Mouse (Mus musculus): ENCODE data around the gene Hexb.

Hexb gene

DNA sequence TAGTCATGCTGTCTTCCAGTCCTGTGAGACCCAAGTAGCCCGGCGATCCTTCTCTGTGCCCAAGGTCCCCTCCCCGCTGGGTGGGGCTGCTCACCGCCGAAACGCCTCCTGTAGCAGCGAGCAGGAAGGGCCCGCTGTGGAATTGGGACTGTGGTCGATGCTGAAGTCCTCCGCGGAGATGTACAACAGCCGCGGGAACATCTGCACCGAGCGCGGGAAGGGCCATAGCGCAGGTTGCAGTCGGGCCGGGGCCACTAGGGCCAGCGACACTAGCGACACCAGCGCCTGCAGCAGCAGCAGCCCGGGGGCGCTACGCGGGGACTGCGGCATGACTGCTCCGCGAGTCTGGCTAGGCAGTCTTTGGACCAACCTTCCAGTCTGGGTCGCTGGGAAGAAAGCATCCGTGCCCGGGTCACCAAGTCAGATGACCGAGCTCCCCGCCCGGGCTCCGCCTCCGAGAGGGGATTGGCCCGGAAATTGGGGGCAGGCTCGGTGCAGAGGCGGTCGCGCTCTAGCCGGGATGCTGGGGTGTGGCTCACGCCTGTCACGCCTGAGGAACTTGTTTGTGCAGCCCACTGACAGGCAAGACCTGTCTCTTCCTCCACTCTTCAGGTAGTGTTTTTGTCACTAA lies at the start of gene Hexb:
Gene Hexb (minus strand): TSS at position 426 of the 631 bp plus-strand sequence.
- peak; percentile 94 for ATAC-seq (ENCODE audit: insufficient number of reproducible peaks, low FRiP score, low TSS enrichment)

DNA sequence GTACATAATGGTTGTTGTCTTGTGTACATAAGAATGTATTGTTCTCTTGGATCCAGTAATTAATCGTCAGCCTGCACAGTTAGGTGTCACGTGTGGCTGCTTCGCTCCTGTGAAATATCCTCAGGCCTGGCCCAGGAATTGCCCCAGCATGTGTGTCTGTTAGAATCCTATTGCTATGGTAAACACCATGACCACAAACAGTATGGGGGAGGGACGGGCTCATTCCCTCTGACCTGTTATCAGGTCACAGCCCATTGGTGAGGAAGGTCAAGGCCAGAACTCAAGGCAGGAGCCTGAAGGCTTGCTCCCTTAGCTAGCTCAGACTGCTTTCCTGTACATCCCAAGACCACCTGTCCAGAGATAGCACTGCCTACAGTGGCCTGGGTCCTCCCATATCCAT lies 49.6 kb upstream of the Hexb start:
- no peak for ATAC-seq (ENCODE audit: insufficient number of reproducible peaks, low FRiP score, low TSS enrichment)

DNA sequence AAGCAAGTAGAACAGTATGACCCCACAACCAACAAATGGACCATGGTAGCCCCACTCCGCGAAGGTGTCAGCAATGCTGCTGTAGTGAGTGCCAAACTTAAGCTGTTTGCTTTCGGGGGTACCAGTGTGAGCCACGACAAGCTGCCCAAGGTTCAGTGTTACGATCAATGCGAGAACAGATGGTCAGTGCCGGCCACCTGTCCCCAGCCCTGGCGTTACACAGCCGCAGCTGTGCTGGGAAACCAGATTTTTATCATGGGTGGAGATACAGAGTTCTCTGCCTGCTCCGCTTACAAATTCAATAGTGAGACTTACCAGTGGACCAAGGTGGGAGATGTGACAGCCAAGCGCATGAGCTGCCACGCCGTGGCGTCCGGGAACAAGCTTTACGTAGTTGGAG lies 48.1 kb upstream of the Hexb start:
- ATAC-seq (ENCODE audit: insufficient number of reproducible peaks, low FRiP score, low TSS enrichment) = no peak

DNA sequence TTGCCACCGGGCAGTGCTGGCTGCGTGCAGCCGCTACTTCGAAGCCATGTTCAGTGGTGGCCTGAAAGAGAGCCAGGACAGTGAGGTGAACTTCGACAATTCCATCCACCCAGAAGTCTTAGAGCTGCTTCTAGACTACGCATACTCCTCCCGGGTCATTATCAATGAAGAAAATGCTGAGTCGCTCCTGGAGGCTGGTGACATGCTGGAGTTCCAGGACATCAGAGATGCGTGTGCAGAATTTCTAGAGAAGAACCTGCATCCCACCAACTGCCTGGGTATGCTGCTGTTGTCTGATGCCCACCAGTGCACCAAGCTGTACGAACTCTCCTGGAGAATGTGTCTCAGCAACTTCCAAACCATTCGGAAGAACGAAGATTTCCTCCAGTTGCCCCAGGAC lies 47.0 kb upstream of the Hexb start:
- ATAC-seq (ENCODE audit: insufficient number of reproducible peaks, low FRiP score, low TSS enrichment) = no peak

DNA sequence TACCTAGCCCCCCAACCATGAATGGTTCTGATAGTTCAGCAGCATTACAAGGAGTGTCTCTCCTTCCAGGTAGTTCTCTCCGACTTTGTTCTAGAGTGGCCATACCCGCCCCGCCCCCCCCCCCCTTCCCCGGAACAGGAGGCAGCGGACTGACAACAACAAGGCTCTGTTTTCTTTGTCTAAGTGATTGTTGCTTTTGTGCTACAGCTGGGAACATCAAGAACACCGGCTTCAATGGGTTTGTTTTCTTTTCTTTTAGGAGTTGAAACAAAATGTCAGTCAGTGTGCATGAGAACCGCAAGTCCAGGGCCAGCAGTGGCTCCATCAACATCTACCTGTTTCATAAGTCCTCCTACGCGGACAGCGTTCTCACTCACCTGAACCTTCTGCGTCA lies 46.6 kb upstream of the Hexb start:
- ATAC-seq (ENCODE audit: insufficient number of reproducible peaks, low FRiP score, low TSS enrichment) = no peak

DNA sequence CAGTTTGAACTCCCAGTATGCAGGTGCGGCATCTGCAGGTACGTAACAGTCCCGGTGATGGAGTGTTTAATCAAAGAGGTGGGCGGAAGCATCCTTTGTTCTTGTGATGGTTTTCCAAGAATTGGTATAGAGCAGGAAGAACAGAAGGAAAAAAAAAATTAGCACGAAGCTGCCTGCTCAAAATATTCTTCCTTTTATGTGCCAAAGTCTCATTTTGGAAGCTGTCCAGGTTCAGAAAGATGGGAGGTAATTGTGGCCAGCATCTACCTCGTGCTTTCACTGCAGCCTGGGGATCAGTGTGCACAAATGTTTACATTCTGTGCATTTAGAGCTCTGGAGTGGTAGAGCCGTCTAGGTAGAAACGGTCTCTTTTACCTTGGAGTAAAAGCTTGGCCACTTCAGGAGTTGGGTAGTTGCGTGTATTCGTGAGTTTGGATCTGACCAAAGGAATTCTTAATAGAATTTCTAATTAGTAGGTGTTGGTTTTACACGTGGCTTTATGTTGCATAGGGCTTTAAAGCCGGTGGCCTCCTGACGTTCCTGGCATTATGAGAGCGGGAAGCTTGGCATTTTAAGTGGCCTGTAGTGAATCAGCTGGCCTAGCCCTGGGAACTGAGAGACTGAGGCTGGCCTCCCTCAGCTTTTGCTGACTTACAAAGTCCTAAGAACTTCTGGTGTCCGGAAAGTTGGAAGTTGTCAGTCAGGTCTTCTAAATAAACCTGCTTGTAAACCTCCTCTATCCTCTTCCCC lies 46.0 kb upstream of the Hexb start:
- no peak for ATAC-seq (ENCODE audit: insufficient number of reproducible peaks, low FRiP score, low TSS enrichment)

DNA sequence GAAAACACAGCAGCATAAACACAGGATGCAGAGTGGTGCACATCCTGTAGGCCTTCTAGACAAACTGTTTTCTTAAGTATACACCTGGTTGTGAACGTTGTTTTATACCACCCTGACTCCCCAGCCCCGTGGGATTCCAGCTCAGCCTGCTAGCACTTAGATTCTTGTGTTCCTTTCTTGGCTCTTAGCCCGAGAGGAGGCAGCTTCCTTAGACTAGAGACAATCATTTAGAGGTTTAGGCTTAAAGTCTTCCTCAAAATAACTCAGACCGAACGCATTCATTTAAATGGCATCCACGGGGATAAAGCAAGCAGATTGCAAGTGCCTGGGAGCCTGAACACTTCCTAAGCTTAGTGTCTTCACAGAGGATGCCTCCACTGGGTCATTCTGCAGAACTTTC lies 44.6 kb upstream of the Hexb start:
- ATAC-seq (ENCODE audit: insufficient number of reproducible peaks, low FRiP score, low TSS enrichment) = no peak

DNA sequence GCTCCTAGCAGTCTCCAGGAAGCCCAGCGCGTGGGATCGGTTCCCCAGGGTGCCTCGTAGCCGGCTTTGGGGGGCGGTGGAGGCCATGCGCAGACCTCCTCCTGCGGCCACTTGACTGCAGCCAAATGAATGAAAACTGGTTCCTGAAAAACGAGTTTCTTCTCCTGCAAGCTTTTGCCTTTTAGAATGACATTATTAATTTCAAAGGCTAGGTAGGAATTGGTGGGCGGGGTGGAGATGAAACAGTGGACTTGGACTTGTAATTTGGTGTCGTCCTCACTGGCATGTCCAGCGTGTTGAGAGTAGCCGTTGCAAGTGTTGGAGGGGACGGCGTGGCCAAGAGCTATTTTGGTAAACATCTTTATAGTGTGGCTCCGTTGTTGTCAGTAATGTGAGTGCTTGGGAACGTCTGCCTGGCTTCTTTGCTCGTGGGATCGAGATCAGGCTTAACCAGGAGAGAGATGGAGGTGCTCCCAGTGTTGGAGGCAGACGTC lies 43.7 kb upstream of the Hexb start:
- ATAC-seq (ENCODE audit: insufficient number of reproducible peaks, low FRiP score, low TSS enrichment) = no peak

DNA sequence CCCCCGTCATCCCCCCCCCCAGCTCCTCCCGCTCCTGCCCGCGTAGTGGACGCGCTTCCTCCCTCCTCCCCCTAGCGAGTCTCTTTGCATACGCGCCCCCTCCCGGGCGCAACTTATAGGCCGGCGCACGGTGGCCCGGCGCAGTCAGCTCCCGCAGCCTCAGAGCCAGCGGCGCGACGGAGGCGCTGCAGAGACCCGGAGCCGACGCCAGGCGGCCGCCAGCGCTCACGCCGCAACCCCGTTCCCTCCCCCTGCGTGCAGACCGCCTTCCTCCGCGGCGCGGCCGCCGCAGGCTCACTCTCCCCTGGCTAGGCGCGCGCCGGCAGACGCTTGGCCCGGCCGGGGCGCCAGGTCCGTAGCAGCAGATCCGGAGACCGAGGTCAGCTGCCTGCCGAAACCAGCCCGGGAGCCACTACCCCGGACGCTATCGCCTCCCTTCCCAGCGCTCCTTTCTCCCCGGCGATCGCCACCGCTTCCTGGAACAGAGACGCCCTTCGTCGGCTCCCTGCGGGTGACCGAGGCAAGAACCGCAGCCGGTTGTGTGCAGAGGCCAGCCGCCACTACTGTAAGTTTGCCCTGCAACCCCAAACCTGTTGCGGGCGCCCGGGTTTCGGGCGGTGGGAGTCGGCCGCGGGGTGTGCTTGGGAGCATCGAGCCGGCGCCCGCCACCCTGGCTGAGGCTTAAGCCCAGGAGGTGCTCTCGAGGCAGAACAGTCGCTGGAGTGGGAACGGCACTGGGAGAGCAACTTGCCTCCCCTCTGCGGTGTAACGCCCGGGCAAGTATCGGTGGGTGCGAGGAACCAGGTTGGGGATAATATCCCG lies 43.0 kb upstream of the Hexb start, which contains the start of gene Enc1:
Gene Enc1 (plus strand): TSS at position 141 of the 822 bp plus-strand sequence.
- ATAC-seq (ENCODE audit: insufficient number of reproducible peaks, low FRiP score, low TSS enrichment) = peak; percentile 71

DNA sequence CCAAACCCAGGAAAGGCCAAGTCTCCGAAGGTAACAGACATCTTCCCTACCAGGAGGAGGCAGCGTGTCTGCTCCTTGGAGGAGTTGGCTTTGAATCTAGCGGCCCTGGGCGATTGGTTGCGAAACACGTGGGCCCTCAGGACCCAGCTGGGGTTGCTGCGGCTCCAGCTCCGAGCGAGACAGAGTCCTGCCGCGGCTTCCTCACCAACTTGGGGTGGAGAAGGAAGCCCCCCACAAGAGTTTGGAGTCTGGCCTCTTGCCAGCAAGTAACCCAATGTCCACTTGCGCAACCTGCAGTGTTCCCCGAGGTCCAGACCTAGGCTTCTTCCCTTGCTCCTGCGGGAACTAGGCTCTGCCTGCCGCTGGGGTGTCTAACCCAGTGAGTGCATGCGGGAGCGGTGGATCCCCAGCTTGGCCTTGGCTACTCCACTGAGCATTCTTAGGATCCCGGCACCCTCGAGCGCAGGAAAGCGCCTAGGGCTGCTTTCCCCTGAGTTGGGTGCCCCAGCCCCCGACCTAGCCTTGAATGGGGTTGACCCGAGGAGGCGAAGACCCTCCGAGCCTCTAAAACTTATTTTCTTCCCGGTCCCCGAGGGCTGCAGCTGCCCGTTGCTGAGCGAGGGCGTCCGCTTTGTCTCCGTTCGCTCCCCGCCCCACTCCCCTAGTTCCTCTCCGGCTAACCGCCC lies 42.3 kb upstream of the Hexb start:
- ATAC-seq (ENCODE audit: insufficient number of reproducible peaks, low FRiP score, low TSS enrichment) = peak; percentile 33; the same call in 1 of the 2 replicates

DNA sequence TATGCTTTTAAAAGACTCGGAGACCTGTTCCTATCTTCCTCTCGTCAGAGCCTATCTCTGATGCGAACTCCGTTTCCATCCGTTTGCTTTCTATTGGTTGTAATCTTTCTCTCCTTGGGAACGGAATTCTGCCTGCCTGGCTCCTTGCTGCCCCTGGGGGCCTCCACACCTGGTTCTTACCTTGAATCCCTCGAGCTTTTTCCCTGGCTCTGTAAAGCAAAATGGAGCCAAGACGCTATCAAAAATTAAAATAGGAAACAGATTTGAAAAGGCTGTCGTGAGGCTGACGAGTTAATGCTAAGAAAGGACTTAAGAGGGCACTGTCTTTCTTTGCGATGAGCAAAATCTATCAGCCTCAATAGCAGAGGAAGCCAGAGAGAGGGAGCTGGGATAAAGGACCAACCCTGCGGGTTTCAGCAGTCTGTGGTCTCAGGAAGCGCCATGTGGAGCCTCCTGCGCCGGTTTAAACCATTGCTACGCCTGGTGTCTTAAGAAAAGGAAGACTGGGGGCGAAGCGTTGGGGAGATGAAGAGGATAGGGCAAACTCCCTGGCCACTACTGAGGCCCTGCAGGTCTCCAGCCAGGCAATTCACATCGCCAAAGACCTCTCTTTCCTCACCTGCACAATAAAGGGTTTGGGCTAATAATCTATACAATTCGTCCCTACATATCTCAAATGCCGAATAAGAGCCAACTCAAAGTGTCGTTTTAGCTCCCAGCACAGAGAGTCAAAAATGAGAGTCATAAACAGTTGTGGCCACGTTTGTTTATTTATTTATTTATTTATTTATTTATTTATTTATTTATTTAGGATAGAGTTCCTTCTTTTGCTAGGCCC lies 41.4 kb upstream of the Hexb start:
- ATAC-seq (ENCODE audit: insufficient number of reproducible peaks, low FRiP score, low TSS enrichment) = peak; percentile 52

DNA sequence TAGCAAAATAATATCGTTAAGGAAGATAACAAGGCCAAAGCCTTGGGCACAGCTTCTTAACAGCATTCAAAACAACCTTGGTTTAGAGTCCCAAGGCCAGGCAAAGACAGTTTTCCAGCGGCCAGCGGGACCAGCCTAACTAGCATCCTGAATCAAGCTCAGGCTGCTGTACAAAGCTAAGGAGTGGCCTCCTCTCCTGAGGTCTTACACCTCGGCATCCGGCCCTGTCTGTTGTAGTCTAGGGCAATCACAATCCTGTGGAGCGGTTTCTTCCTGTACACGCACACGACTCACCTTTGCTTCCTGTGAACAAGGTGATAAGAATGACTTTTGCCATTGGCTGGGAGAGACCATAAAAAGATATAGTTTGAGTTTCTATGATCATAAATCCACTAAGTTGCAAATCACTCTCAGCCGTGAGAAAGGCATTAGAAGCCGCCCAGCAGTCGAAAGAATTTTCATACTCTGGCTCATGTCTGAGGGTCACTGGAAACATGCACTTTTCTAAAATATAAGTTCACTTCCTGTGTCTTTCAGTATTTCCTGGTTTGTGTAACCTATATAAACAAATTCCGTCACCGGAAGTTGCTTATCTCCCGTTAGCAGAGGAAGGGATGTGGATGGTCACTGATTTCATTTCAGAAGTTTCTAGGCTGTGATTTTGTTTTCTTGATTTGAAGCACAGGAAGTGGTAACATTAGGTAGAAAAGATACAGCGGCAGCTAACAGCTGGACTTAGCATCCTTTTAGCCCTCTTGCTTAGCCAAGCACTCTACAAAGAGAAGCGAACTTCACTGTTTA lies 40.2 kb upstream of the Hexb start:
- ATAC-seq (ENCODE audit: insufficient number of reproducible peaks, low FRiP score, low TSS enrichment) = no peak

DNA sequence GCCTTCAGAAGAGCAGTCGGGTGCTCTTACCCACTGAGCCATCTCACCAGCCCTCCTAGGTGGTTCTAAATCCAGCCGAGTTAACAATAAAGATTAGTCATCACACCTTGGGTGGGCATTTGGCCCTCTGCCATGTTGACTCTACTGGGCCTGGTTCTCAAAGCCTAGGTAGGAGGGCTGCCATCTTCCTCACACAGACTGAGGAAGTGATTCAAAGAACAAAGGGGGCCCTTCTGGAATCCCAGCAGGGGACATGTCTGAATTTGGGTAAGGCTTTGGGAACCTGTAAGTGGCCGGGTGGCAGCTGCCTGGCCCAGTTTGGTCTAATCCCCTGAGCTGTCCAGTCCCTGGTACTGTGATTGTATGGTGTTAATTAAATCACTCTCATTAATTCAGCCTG lies 39.5 kb upstream of the Hexb start:
- ATAC-seq (ENCODE audit: insufficient number of reproducible peaks, low FRiP score, low TSS enrichment) = no peak

DNA sequence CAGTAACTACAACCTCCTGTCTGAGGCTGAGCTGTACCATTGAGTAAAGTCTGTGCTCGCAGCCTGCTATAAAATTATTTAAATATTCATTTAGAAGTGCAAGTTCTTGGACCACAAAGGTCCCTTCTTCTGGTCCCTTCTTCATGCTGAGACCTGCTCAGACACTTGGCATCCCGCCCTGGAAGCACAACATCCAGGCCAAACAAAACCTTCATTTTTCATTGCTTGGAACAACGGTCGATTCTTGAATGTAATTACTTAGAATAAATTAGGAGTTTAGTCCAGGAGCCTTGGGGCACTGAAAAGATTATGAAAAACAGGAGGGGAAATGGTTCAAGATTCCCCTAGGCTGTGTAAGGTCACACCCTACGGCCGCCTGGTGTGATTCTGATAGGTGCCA lies 37.8 kb upstream of the Hexb start:
- ATAC-seq (ENCODE audit: insufficient number of reproducible peaks, low FRiP score, low TSS enrichment) = no peak

DNA sequence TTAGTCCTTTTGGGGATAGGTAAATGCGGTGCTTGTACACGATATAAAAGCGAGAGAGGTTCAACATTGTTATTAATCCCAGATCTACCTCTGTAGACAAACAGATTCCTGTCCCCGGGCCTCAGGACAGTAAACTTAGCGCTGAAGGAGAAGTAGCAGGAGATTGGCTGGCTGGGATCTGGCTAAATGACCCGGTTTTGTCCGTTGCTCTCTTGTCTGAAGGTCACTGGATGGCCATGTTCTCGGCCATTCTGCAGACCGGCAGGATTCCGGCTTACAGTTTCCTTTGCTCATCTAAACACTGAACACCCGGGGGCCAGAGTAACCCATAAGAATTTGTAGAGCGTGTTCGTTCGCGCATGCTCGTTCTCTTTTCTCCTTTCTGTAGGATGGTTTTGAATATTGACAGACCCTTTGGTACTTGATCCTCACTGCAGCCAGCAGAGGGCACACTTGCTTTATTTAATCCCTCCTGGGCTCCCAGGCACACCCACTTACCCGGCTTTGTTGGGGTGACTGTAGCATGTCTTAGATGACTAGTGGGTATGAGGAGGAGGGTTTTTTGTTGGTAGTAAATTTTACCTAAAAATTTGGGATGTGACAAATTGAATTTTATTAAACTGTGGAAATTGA lies 36.7 kb upstream of the Hexb start:
- ATAC-seq (ENCODE audit: insufficient number of reproducible peaks, low FRiP score, low TSS enrichment) = peak; percentile 81

DNA sequence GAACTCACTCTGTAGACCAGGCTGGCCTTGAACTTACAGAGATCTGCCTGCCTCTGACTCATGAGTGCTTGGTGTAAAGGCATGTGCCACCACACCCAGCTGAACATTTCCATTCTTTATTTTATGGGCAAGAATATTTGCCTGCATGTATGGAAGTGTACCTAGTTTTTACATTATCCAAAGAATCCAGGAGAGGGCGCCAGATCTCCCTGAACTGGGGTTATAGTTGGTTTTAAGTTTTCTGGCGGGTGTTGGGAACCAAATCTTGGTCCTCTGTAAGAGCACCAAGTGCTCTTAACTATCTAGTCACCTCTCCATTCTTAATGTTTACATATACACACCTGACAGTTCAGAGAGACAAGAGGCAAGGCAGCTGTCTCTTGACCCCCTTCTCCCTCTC lies 34.9 kb upstream of the Hexb start:
- no peak for ATAC-seq (ENCODE audit: insufficient number of reproducible peaks, low FRiP score, low TSS enrichment)

DNA sequence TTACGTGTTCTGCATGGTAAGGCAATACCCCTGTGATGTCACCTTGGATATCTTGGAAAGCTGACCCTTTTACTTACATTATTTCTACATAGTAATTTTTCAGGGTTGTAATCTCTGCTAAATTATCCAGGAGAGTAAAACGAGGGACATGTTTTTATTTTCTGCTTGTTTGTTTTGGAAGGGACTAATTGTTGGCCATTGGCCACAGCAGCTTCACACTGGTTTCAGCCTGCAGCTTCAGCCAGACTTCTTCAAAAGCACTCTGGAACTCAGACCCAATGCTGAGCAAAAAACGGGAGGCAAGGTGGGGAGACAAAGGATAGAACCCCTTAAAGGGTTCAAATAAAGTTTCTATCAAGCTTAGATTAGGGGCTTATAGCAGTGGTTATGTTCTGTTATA lies 31.9 kb upstream of the Hexb start:
- no peak for ATAC-seq (ENCODE audit: insufficient number of reproducible peaks, low FRiP score, low TSS enrichment)

DNA sequence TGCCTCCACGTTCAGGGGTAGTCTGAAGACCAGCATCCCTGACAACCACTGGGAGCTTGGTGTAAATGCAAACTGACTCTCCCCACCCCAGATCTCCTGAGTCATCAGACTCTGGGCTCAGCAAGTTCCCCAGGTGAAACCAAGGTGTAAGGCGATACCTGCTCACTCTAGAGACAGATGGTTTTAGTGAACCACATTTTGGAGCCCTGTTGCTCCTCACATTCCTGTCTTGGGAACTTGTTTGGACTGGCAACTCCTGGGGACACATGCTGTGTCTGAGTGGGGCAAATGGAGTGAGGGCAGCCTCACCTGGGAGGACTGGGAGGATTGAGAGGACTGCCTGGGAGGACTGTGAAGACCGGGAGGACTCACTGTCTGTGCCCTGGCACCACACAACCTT lies 29.6 kb upstream of the Hexb start:
- ATAC-seq (ENCODE audit: insufficient number of reproducible peaks, low FRiP score, low TSS enrichment) = no peak
